Mouse (Mus musculus): Measurements from ENCODE around the gene Ccdc136.

GRCm38 (mm10) chr6:29347665-29348370, 48.3 kb upstream of the Ccdc136 start, which contains the start of gene Calu:
- TF ChIP-seq MYOG (IDR thresholded peaks at IDR 0.05; ENCODE audit: control insufficient read depth, extremely low read depth, insufficient read length) (no peak), CEBPB (IDR thresholded peaks at IDR 0.05; ENCODE audit: low read depth) (no peak), CTCF (IDR thresholded peaks at IDR 0.05; ENCODE audit: control insufficient read depth, insufficient read depth, insufficient read length) (no peak), MAX (IDR thresholded peaks at IDR 0.05) (no peak), MYOD1 (IDR thresholded peaks at IDR 0.05; ENCODE audit: control insufficient read depth, insufficient read length, low read depth) (no peak), USF1 (IDR thresholded peaks at IDR 0.05; ENCODE audit: low read depth) (no peak), FOSL1 (IDR thresholded peaks at IDR 0.05; ENCODE audit: insufficient read depth, low read length, poor library complexity, severe bottlenecking) (no peak)

Measured in C2C12 (cell line).